Mouse (Mus musculus): ENCODE results near the gene Pigx. TPM values are rescaled to one million over a fixed set of nuclear protein-coding genes. Genes with fewer than 3 reads are reported as not detected.

Gene Pigx
- polyA plus RNA-seq (2017; shearing (Covaris generic)), result 72.8 TPM

GRCm38 (mm10) chr16:32099638-32100150 is at the start of gene Pigx, which contains the start of gene Cep19:
Pigx (minus strand) TSS chr16:32099740.
Cep19 (plus strand) TSS chr16:32099800.

GRCm38 (mm10) chr16:32078991-32079511 is 20.5 kb downstream of the Pigx start, which contains the start of gene Pak2:
Pak2 (minus strand) TSS chr16:32079342.

Other genes starting within 250 kb of the Pigx start
- gene Meltf, start 220.9 kb downstream of the Pigx start, polyA plus RNA-seq (2017; shearing (Covaris generic)), result 0.12 TPM
- not detected for gene Pigz, start 165.9 kb downstream of the Pigx start, polyA plus RNA-seq (2017; shearing (Covaris generic))
- gene 0610012G03Rik, start 151.2 kb downstream of the Pigx start, polyA plus RNA-seq (2017; shearing (Covaris generic)), result 16.4 TPM
- gene Ncbp2, start 151.2 kb downstream of the Pigx start, polyA plus RNA-seq (2017; shearing (Covaris generic)), result 16.5 TPM
- 18.0 TPM for gene Senp5, start 96.5 kb downstream of the Pigx start, polyA plus RNA-seq (2017; shearing (Covaris generic))
- 116 TPM for gene Pak2, start 20.4 kb downstream of the Pigx start, polyA plus RNA-seq (2017; shearing (Covaris generic))
- 7.4 TPM for gene Cep19, start 60 bp upstream of the Pigx start, polyA plus RNA-seq (2017; shearing (Covaris generic))
- 46.6 TPM for gene Nrros, start 65.9 kb upstream of the Pigx start, polyA plus RNA-seq (2017; shearing (Covaris generic))
- not detected for gene Bex6, start 80.1 kb upstream of the Pigx start, polyA plus RNA-seq (2017; shearing (Covaris generic))
- 14.2 TPM for gene Fbxo45, start 147.4 kb upstream of the Pigx start, polyA plus RNA-seq (2017; shearing (Covaris generic))
- gene Wdr53, start 147.5 kb upstream of the Pigx start, polyA plus RNA-seq (2017; shearing (Covaris generic)), result 11.0 TPM
- 0.27 TPM for gene Smco1, start 171.7 kb upstream of the Pigx start, polyA plus RNA-seq (2017; shearing (Covaris generic))
- 20.4 TPM for gene Rnf168, start 177.7 kb upstream of the Pigx start, polyA plus RNA-seq (2017; shearing (Covaris generic))
- 40.4 TPM for gene Ubxn7, start 232.5 kb upstream of the Pigx start, polyA plus RNA-seq (2017; shearing (Covaris generic))

All from effector memory CD4-positive, alpha-beta T cell, adult 7 months (primary cell).